Mouse (Mus musculus): ENCODE results near the gene Lhx4. TPM values are rescaled to one million over a fixed set of nuclear protein-coding genes. Genes with fewer than 3 reads are reported as not detected.

The Lhx4 gene
- 0.02 TPM in 1 of 2 replicates, not detected in the other for polyA plus RNA-seq (2012; rRNA removed)

DNA sequence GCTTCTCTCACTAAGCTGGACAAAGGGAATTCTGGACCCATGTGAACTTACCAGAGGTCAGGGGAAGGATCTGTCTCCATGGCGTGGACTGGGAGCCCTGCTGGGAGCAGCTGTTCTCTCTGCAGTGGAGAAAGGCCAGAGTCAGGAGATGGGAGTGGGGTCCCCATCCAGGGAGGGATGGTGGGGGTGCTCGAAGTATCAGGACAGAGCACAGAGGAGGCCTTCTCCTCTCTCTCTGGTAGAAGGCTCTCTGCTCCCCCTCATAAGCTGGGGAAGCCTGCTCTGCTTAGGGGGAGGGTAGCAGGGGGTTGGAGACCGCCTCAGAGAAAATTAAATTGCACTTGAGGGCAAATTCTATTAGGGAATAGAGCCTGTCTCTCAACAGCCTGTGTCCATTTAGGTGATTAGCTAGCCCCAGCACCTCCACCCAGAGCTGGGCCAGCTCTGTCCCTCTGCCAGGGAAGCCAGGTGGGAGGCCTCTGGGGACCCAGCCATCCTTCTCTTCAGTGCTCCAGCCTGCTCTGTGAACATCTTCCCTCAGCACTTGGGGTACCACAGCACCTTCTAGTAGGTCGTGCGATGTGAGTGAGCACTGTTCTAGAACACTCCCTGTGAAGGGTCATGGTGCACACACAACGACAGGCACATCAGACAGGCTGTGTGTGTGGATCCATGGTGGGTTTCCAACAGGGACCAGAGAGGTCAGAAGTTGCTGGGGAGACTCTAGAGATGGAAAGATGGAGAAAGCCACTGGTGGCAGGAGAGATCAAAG, at the start of gene Lhx4:
Gene Lhx4, minus strand, starts transcription at position 201 of the 772 bp plus-strand sequence.

Other genes starting within 250 kb of the Lhx4 start
- 277 and 305 TPM in 2 replicates for gene Acbd6, start 193.6 kb downstream of the Lhx4 start, polyA plus RNA-seq (2012; rRNA removed)
- 176 and 181 TPM in 2 replicates for gene Qsox1, start 61.2 kb upstream of the Lhx4 start, polyA plus RNA-seq (2012; rRNA removed)
- 4.0 and 4.2 TPM in 2 replicates for gene Cep350, start 221.6 kb upstream of the Lhx4 start, polyA plus RNA-seq (2012; rRNA removed)